Mouse (Mus musculus) small intestine, adult 2 months (tissue): ENCODE measurements around the gene Mpp1. TPM values are rescaled to one million over a fixed set of nuclear protein-coding genes. Genes with fewer than 3 reads are reported as not detected.
"Not testable (repeated sequence)": the region's sequence is repeated elsewhere in the genome, so short reads cannot be mapped to it uniquely, and the experiment has no call there.

Experiments used
- H3K27ac ChIP-seq: fragments of 200-500 bp; 2 replicates; pipeline ENCODE4 v1.5.1; 2012; ENCODE audit warnings: low read depth, low read length, control low read depth, inconsistent platforms; ENCODE audit not compliant: insufficient read depth
- H3K27me3 ChIP-seq: fragments of 200-500 bp; 2 replicates; pipeline ENCODE4 v1.6.1; 2012; ENCODE audit warnings: mild to moderate bottlenecking, moderate library complexity, low read length, inconsistent platforms; ENCODE audit not compliant: control insufficient read depth, insufficient read depth
- H3K36me3 ChIP-seq: fragments of 200-500 bp; 2 replicates; pipeline ENCODE4 v1.6.1; 2012; ENCODE audit warnings: mild to moderate bottlenecking, low read length, control low read depth, inconsistent platforms; ENCODE audit not compliant: control insufficient read depth, insufficient read depth
- H3K4me1 ChIP-seq: fragments of 200-500 bp; 2 replicates; pipeline ENCODE4 v1.6.1; 2012; ENCODE audit warnings: low read length, inconsistent platforms, mixed read lengths; ENCODE audit not compliant: control insufficient read depth, insufficient read depth, insufficient read length
- H3K4me3 ChIP-seq: fragments of 200-500 bp; 2 replicates; pipeline ENCODE4 v1.5.1; 2012; ENCODE audit warnings: low read depth, mild to moderate bottlenecking, control low read depth, inconsistent platforms, low read length, moderate library complexity
- CTCF ChIP-seq: fragments of 200-500 bp; IDR thresholded peaks from 2 replicates; pipeline ENCODE4 v1.5.1; 2012; ENCODE audit warnings: low read depth, mild to moderate bottlenecking, control low read depth, inconsistent platforms, low read length, moderate library complexity, mixed read lengths; ENCODE audit not compliant: insufficient replicate concordance, insufficient read length; ENCODE audit errors: extremely low read depth
- POLR2A ChIP-seq: fragments of 200-500 bp; IDR thresholded peaks from 2 replicates; pipeline ENCODE4 v1.6.1; 2012; ENCODE audit warnings: low read depth, mild to moderate bottlenecking, control low read depth, inconsistent platforms, low read length, moderate library complexity
- whole genome bisulfite sequencing: fragments of 180-500 bp; shearing (Covaris S2); methylation state at CpG from one replicate; pipeline ENCODE4 v1.1.7; 2018; 5-methylcytosine and 5-hydroxymethylcytosine counted together
- polyA plus RNA-seq: library from polyadenylated mRNA; depleted of rRNA; stranded (reverse); fragments of >200 nt; gene quantifications from 2 replicates; pipeline ENCODE4 v1.2.3, GENCODE M21; 2012; rRNA removed

Gene Mpp1
- polyA plus RNA-seq = 25.2 and 263 TPM in 2 replicates

DNA sequence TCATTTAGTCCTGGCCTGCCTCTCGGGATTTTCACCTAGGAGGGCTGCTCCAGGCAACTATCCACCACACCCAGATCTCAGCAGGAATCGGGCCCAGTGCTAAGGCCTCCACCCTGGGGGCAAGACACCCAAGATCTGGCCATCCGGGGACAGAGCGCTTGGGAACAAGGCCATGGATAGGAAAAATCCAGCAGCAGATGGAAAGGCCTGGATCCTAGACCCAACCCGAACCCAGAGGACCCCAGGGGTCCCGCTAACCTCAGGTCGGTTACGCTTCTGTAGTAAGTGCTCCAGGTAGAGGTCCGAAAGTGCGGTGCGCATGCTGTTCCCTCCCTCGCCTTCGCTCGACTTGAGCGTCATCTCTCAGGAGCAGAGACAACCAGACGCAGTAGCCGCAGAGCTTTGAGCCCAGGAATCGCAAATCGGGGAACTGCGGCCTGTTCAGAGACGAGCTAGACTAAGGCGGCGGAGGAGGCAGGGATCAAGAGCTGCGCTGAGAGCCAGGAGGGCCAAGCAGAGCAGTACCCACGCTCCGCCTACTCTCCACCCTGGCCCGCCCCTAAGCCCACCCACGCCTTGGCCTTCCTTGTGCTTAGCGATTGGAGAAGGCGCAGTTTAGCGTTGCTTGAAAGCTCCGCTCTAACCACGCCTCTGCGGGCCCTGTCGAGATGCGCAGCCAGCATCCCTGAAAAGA lies at the start of gene Mpp1:
TSS of gene Mpp1 (minus strand) at position 550 of the 694 bp plus-strand sequence.
- Histone ChIP-seq H3K4me1 (no peaks in the 10 kb centered on the region), H3K27me3 (no peaks in the 10 kb centered on the region), H3K36me3 (no peaks in the 10 kb centered on the region), H3K4me3 (peak within 1 kb of the TSS; percentile 93), H3K27ac (peak within 1 kb of the TSS; percentile 94)
- peak; percentile 81 for TF ChIP-seq POLR2A
- no peak for TF ChIP-seq CTCF
- 12% methylated on average over 36 of the region's 36 CpGs for WGBS

DNA sequence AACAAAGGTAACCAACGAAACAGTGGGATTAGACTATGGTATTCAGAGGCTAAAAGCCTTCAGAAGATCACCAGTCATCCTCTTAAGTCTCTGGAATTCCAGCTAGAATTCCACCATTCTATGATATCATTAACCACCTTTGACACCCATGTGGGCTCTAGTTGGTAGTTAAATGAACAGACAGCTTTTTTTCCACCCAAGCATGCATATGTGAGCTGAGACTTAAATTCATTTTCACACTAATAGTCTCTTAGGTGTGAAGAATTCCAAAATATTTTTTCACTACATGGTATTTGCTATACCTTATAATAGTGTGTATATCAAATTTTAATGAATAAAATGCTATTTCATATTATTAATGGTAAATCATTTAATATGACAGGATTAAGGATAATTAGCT lies 32.9 kb upstream of the Mpp1 start, which contains the start of gene Smim9:
TSS of gene Smim9 (minus strand) at position 101 of the 400 bp plus-strand sequence.
- TF ChIP-seq POLR2A (no peak), CTCF (no peak)
- H3K27me3 ChIP-seq = no peaks in the 10 kb centered on the region
- H3K27ac ChIP-seq = no peak within 1 kb of the TSS
- 63% methylated on average over 1 of the region's 1 CpGs for WGBS
- H3K36me3 ChIP-seq = no peaks in the 10 kb centered on the region
- no peak within 1 kb of the TSS for H3K4me3 ChIP-seq
- no peaks in the 10 kb centered on the region for H3K4me1 ChIP-seq

DNA sequence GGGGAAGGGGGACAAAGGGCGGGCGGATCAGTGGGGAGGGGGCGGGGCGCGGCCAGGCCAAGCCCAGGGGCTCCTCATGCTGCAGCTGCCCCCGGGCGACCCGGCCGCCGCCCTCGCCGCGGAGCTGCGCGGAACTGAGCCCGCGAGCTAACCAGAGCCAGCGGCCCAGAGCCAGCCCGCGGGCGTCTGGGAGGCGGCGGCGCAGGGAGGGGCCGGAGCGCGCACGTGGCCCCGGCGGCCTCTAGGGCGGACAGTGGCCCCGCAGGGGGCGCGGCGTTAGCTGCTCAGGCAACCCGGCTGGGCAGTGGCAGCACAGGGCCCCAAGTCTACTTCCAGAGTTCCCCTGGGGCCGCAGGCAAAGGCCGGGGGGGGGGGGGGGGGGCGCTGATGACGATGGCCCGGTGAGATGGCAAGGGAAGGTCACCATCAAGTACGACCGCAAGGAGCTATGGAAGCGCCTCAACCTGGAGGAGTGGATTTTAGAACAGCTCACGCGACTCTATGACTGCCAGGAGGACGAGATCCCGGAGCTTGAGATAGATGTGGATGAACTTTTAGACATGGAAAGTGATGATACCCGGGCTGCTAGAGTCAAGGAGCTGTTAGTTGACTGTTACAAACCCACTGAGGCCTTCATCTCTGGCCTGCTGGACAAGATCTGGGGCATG lies 24.9 kb upstream of the Mpp1 start:
- TF ChIP-seq CTCF (no peak), POLR2A (no peak)
- WGBS = 22% methylated on average over 42 of the region's 49 CpGs
- no peaks in the 10 kb centered on the region for H3K36me3 ChIP-seq
- no peaks in the 10 kb centered on the region for H3K27me3 ChIP-seq
- peak overlapping the region; percentile 52 for H3K4me3 ChIP-seq
- H3K4me1 ChIP-seq = peaks cover 4% of the 10 kb centered on the region; the same call in 1 of the 2 replicates
- H3K27ac ChIP-seq = no peak overlapping the region

DNA sequence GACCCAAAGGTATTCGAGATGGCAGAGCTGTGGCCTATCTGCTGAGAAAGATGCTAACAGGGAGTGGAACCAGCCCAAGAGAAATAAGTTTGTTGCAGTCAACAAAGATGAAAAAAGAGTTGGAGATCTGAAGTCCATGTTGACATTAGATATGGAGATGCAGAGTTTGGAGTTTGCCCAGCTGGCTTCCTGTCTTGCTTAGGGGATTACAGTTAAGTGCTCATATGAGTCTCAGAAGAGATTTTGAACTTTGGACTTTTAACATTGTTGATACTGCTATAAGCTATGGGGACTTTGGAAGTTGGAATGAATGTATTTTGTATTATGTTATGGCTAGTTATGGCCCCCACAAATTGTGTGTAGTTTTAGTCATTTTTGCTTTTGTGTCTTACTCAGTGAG lies 21.4 kb upstream of the Mpp1 start:
- no peak for TF ChIP-seq POLR2A
- no peak for TF ChIP-seq CTCF
- Histone ChIP-seq H3K36me3 (no peaks in the 10 kb centered on the region), H3K27ac (peak overlapping the region; percentile 85), H3K4me1 (peaks cover 4% of the 10 kb centered on the region; the same call in 1 of the 2 replicates), H3K27me3 (no peaks in the 10 kb centered on the region), H3K4me3 (no peak overlapping the region)
- 10% methylated on average over 1 of the region's 1 CpGs for WGBS

DNA sequence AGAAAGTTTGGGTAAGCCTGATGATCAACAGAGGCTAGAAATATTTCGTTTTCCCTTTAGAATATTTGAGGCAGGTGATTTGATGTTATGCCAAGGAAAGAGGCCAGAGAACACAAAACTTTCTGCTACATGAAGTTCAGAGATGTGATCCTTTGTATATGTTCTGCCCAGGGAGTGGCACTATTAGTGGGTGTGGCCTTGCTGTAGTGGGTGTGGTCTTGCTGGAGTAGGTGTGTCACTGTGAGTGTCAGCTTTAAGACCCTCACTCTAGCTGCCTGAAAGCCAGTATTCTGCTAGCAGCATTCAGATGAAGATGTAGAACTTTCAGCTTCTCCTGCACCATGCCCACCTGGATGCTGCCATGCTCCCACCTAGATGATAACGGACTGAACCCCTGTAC lies 19.5 kb upstream of the Mpp1 start:
- peaks cover 4% of the 10 kb centered on the region; the same call in 1 of the 2 replicates for H3K4me1 ChIP-seq
- TF ChIP-seq POLR2A = no peak
- TF ChIP-seq CTCF = no peak

DNA sequence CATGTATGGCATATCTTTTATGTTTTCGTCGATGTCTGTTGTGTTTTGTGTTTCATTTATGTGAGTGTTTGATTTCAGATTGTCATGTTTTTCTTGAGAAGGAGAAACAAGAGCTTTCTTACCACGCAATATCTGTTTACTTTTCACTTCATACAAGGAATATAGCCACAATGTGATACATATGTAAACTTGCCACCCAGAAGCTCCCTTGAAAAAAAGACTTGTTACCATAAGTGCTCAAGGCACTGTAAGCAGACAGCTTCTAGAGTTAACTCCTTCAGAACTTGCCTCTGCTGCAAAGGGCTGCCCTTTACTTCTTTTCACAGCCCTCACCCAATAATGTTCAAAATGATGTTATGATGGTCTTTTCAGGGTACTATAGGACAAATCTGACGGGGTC lies 17.6 kb upstream of the Mpp1 start:
- Histone ChIP-seq H3K36me3 (no peaks in the 10 kb centered on the region), H3K27me3 (no peaks in the 10 kb centered on the region), H3K4me3 (no peak overlapping the region), H3K27ac (no peak overlapping the region), H3K4me1 (peaks cover 4% of the 10 kb centered on the region; the same call in 1 of the 2 replicates)
- WGBS = 79% methylated on average over 4 of the region's 4 CpGs
- TF ChIP-seq POLR2A (no peak), CTCF (no peak)

More for the DNA sequence above, 19.5 kb upstream of the Mpp1 start:
- Histone ChIP-seq H3K27ac (no peak overlapping the region), H3K36me3 (no peaks in the 10 kb centered on the region), H3K27me3 (no peaks in the 10 kb centered on the region), H3K4me3 (no peak overlapping the region)
- WGBS = 78% methylated on average over 2 of the region's 2 CpGs

DNA sequence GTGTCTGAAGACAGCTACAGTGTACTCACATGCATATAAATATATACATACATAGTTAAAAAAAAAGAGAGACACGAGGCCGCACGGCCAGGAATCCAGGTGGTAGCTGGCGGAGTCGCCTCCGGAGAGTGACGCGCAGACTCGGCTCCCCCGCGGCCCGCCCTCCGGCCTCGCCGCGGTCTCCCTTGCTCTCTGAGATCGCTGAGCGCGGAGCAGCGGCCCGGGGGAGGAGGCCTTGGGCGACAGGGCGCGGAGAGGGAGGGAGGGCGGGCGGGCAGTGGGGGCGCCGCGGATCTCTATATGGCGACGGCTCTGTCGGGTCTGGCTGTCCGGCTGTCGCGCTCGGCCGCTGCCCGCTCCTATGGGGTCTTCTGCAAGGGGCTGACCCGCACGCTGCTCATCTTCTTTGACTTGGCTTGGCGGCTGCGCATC lies 12.3 kb upstream of the Mpp1 start:
- not testable (repeated sequence) for H3K27ac ChIP-seq, H3K27me3 ChIP-seq, H3K36me3 ChIP-seq, H3K4me1 ChIP-seq
- peak overlapping the region; percentile 40; the same call in 1 of the 2 replicates for H3K4me3 ChIP-seq
- 31% methylated on average over 29 of the region's 42 CpGs for WGBS
